Comparison of ENCODE assay signal across 16 mouse cellular contexts in the genomic region with DNA sequence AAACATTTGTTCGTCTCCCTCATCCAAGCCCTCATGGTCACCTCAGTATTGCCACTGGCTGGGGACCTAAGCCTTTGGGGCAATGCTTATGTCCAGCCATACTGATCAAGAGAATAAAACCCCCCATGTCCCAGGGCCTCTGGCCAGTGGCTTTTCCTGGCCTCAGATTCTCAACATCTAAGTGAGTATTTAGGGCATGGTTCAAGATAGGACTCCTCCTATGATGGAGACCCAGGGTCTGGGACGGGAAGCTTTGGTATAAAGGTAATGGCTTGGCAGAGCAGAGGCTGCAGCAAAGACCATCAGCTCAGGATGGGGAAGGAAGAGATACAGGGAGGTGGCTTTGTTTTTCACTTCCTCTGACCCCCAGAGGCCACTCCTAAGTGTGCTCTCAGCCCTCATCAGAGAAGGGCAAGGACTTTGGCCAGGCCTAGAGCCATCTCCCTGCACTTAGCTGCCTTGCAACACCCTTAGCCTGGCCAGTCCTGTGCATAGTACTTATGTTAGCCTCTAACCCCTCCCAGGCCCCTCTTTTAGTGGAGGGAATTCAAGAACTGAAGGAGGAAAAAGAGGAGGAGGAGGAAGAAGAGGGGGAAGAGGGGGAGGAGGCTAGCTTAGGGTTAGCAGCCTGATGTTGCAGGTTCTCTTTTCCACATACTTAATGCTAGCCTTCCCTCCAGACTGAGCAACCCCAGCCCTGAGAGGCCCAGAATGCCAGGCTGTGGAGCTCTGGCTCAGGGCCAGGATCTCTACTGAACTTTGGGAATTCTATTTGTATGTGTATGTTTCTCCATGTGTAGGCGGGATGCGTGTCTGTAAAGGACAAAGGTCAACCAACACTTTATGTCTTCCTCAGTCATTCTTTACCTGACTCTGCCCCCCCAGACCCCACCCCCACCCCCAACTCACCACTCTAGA. TPM values are rescaled to one million over a fixed set of nuclear protein-coding genes. Genes with fewer than 3 reads are reported as not detected.
A peak's percentile ranks its signal among the peaks of the same experiment; 100 is the strongest.
DNase-seq lines count a peak whose midpoint lies in the region; TF ChIP-seq lines count a peak whose summit lies in the region.
"Had no signal": no experiment of that assay in that cellular context is flagged by ENCODE, and none has a peak within 500 bp of the region (broad histone marks: within the 10 kb centered on the region; RNA-seq: fewer than 3 reads in every experiment).

No protein-coding gene starts in this region.

- dilution Hi-C loops in CH12.LX (cut with MboI; ENCODE audit: extremely low pct_ligation_motif_present, extremely low pct_unique_long_range_greater_than_20kb, low sequenced_read_pairs): no loop called here

- no peaks in the 10 kb centered on the region for H3K9me3 ChIP-seq in CH12.LX (replicated peaks; ENCODE audit: low read length)
- H3K9me3 ChIP-seq: hindbrain, embryonic 13.5 days; lung, embryonic 15.5 days; neural tube, embryonic 13.5 days had no signal

- no peak for TF ChIP-seq EP300 in CH12.LX (IDR thresholded peaks at IDR 0.05; ENCODE audit: low read length)

- H3K36me3 ChIP-seq in kidney, adult 2 months (ENCODE audit: control insufficient read depth, insufficient read depth, low read length): no peaks in the 10 kb centered on the region
- peaks cover 6 to 28% of the 10 kb centered on the region in 2 experiments for H3K36me3 ChIP-seq in CH12.LX (replicated peaks in 1 of 2; ENCODE audit: control insufficient read depth in 1 of 2, insufficient read depth in 1 of 2, low read length in 1 of 2)
- H3K36me3 ChIP-seq in macrophage (ENCODE audit: inconsistent target): no peaks in the 10 kb centered on the region

- no peak for TF ChIP-seq RAD21 in CH12.LX (IDR thresholded peaks at IDR 0.05; ENCODE audit: low read depth, low read length)

- H3K27me3 ChIP-seq in kidney, adult 2 months (replicated peaks; ENCODE audit: control insufficient read depth, insufficient read depth, low read length): no peaks in the 10 kb centered on the region
- H3K27me3 ChIP-seq in CH12.LX (replicated peaks): no peaks in the 10 kb centered on the region
- H3K27me3 ChIP-seq: hindbrain, embryonic 13.5 days; lung, embryonic 15.5 days; neural tube, embryonic 13.5 days had no signal

- H3K4me2 ChIP-seq in CH12.LX (ENCODE audit: insufficient read depth, low read depth, poor library complexity, severe bottlenecking): no peak overlapping the region; the same call in 1 of the 2 replicates
- H3K4me2 ChIP-seq: hindbrain, embryonic 13.5 days; lung, embryonic 15.5 days; neural tube, embryonic 13.5 days had no signal

- TF ChIP-seq CTCF in kidney, adult 2 months (conservative IDR thresholded peaks at IDR 0.05; ENCODE audit: insufficient read depth, insufficient read length, low read depth, low read length): no peak
- TF ChIP-seq CTCF in CH12.LX (conservative IDR thresholded peaks at IDR 0.05 in 1 of 2, IDR thresholded peaks at IDR 0.05 in 1 of 2; ENCODE audit: low read depth in 2 of 2, low read length in 2 of 2): no peak

- H3K27ac ChIP-seq in kidney, adult 2 months (ENCODE audit: insufficient read depth, low read depth, low read length): no peak overlapping the region
- H3K27ac ChIP-seq in CH12.LX (ENCODE audit: insufficient read depth, low read depth) (peak overlapping the region; percentile 35; the same call in 1 of the 2 replicates), macrophage (peak overlapping the region; percentile 53)
- H3K27ac ChIP-seq: hindbrain, embryonic 13.5 days; lung, embryonic 15.5 days; neural tube, embryonic 13.5 days had no signal

- WGBS in kidney, adult 2 months: 68% methylated on average over 4 of the region's 4 CpGs
- 71% methylated on average over 4 of the region's 4 CpGs for WGBS in macrophage (ENCODE audit: missing documents)

- no peak overlapping the region for H3K4me3 ChIP-seq in kidney, adult 2 months (ENCODE audit: insufficient read depth, low read depth, low read length)
- H3K4me3 ChIP-seq in CH12.LX (replicated peaks in 1 of 3; ENCODE audit: low read depth in 2 of 3, low read length in 2 of 3, poor library complexity in 1 of 3) (no peak overlapping the region), macrophage (ENCODE audit: inconsistent target) (no peak overlapping the region)
- H3K4me3 ChIP-seq: hindbrain, embryonic 13.5 days; lung, embryonic 15.5 days; neural tube, embryonic 13.5 days had no signal

- no peak overlapping the region for H3K9ac ChIP-seq in CH12.LX (ENCODE audit: insufficient read depth, low read depth)
- H3K9ac ChIP-seq: forebrain, postnatal 0 days; lung, embryonic 15.5 days; neural tube, embryonic 13.5 days had no signal

- H3K4me1 ChIP-seq in kidney, adult 2 months (ENCODE audit: control insufficient read depth, insufficient read depth, low read length): no peaks in the 10 kb centered on the region
- H3K4me1 ChIP-seq in CH12.LX (ENCODE audit: control insufficient read depth in 1 of 2, insufficient read depth in 2 of 2): peaks cover 37 to 77% of the 10 kb centered on the region in 2 experiments

- TF ChIP-seq POLR2A in kidney, adult 2 months (IDR thresholded peaks at IDR 0.05; ENCODE audit: low read depth, low read length): no peak
- TF ChIP-seq POLR2A in CH12.LX (IDR thresholded peaks at IDR 0.05; ENCODE audit: low read depth, low read length): 0 out of 2 replicates have a peak, but pooled peaks have one; percentile 11

- in situ Hi-C loops in CH12.LX (cut with MboI; ENCODE audit: low pct_ligation_motif_present, low pct_unique_long_range_greater_than_20kb, low sequenced_read_pairs): no loop called here

- H3K79me2 ChIP-seq in CH12.LX (replicated peaks; ENCODE audit: control insufficient read depth, extremely low read depth, insufficient read depth, poor library complexity, severe bottlenecking) (peaks cover 1% of the 10 kb centered on the region; the same call in 1 of the 2 replicates), macrophage (ENCODE audit: inconsistent target) (no peaks in the 10 kb centered on the region)

- DNase-seq in kidney, postnatal 14 days: peak; percentile 43
- DNase-seq in kidney, adult 2 months: no peak
- DNase-seq in CH12.LX (ENCODE audit: extremely low read depth) (peak; percentile 33), adipocyte (ENCODE audit: low spot score) (peak; percentile 43)
- no peak for DNase-seq in retina, postnatal 1 day
- no peak for DNase-seq in adrenal gland, postnatal 14 days
- DNase-seq: cerebellum, postnatal 25 days; forebrain, postnatal 0 days; midbrain, embryonic 14.5 days; right cerebral cortex, adult 18-20 months had no signal

TF ChIP-seq in CH12.LX, 34 proteins besides CTCF, POLR2A, EP300 and RAD21 (continues in another document):
- TF ChIP-seq USF1 (IDR thresholded peaks at IDR 0.05; ENCODE audit: low read depth, low read length): no peak

RNA-seq across cellular contexts. Expression of a gene that starts 6.4 kb away (rescaled TPM):
- polyA plus RNA-seq in kidney, adult 2 months (2012; rRNA removed): 20.3 and 20.8 TPM in 2 replicates
- total RNA-seq in CH12.LX (2012; rRNA removed) (80.5 and 81.6 TPM in 2 replicates), CH12.LX (2014; rRNA removed) (197 and 227 TPM in 2 replicates)
- polyA plus RNA-seq in CH12.LX (2012; ENCODE audit: insufficient read length, low read depth) (146 and 173 TPM in 2 replicates), macrophage (2018) (21.6 to 57.5 TPM (median 31.3 TPM) in 3 replicates)
- total RNA-seq in macrophage (2018; cell fraction: chromatin; rRNA removed): 10 to 100 TPM in 14 of 26 experiments, 1 to 10 TPM in 12; 1.3 to 27.1 (median 10.6) TPM
- total RNA-seq in macrophage (2018; cell fraction: cytosol; rRNA removed): 10 to 100 TPM; 16.6 to 35.4 (median 28.4) TPM
- total RNA-seq in macrophage (2018; cell fraction: nucleus; rRNA removed): 10 to 100 TPM in 13 of 26 experiments, 1 to 10 TPM in 13; 6.1 to 44.2 (median 10.0) TPM
- 24.4 and 26.8 TPM in 2 replicates for total RNA-seq in adrenal gland, postnatal 14 days (2021)

RNA-seq across cellular contexts. Expression of a gene that starts 21.5 kb away (rescaled TPM):
- polyA plus RNA-seq in kidney, adult 2 months (2012; rRNA removed): 69.1 and 79.1 TPM in 2 replicates
- total RNA-seq in CH12.LX (2012; rRNA removed): 51.2 and 53.1 TPM in 2 replicates
- total RNA-seq in CH12.LX (2014; rRNA removed): 25.7 and 26.3 TPM in 2 replicates
- polyA plus RNA-seq in CH12.LX (2012; ENCODE audit: insufficient read length, low read depth): 51.8 and 65.4 TPM in 2 replicates
- total RNA-seq in macrophage (2018; cell fraction: chromatin; rRNA removed): 10 to 100 TPM in 8 of 26 experiments, 1 to 10 TPM in 18; 2.2 to 25.9 (median 8.0) TPM
- 10 to 100 TPM; 47.8 to 88.9 (median 66.9) TPM for total RNA-seq in macrophage (2018; cell fraction: cytosol; rRNA removed)
- total RNA-seq in macrophage (2018; cell fraction: nucleus; rRNA removed): 100 to 1,000 TPM in 1 of 26 experiments, 10 to 100 TPM in 25; 14.4 to 101 (median 62.9) TPM
- polyA plus RNA-seq in macrophage (2018): 66.8 to 71.6 TPM (median 67.7 TPM) in 3 replicates
- 43.0 and 47.6 TPM in 2 replicates for total RNA-seq in adrenal gland, postnatal 14 days (2021)

RNA-seq across cellular contexts. Expression of a gene that starts 26.9 kb away (rescaled TPM):
- 36.2 and 43.5 TPM in 2 replicates for polyA plus RNA-seq in kidney, adult 2 months (2012; rRNA removed)
- total RNA-seq in CH12.LX (2012; rRNA removed) (23.6 and 90.2 TPM in 2 replicates), CH12.LX (2014; rRNA removed) (96.5 and 119 TPM in 2 replicates)
- polyA plus RNA-seq in CH12.LX (2012; ENCODE audit: insufficient read length, low read depth) (20.4 and 25.0 TPM in 2 replicates), macrophage (2018) (6.8 to 30.2 TPM (median 7.3 TPM) in 3 replicates)
- 1 to 10 TPM in 12 of 26 experiments, under 1 TPM in 6, not detected in 8; 0.25 to 5.1 (median 1.7) TPM for total RNA-seq in macrophage (2018; cell fraction: chromatin; rRNA removed)
- 10 to 100 TPM in 11 of 26 experiments, 1 to 10 TPM in 15; 1.7 to 29.1 (median 6.8) TPM for total RNA-seq in macrophage (2018; cell fraction: cytosol; rRNA removed)
- total RNA-seq in macrophage (2018; cell fraction: nucleus; rRNA removed): 1 to 10 TPM in 20 of 26 experiments, under 1 TPM in 6; 0.29 to 8.5 (median 2.2) TPM
- total RNA-seq in adrenal gland, postnatal 14 days (2021): 8.8 and 9.2 TPM in 2 replicates

RNA-seq across cellular contexts. Expression of a gene that starts 36.7 kb away (rescaled TPM):
- 0.03 and 0.05 TPM in 2 replicates for polyA plus RNA-seq in kidney, adult 2 months (2012; rRNA removed)
- total RNA-seq in CH12.LX (2012; rRNA removed) (not detected in 2 replicates), CH12.LX (2014; rRNA removed) (not detected in 2 replicates)
- polyA plus RNA-seq in CH12.LX (2012; ENCODE audit: insufficient read length, low read depth) (not detected in 2 replicates), macrophage (2018) (not detected in 3 replicates)
- not detected for total RNA-seq in macrophage (2018; cell fraction: chromatin; rRNA removed)
- not detected for total RNA-seq in macrophage (2018; cell fraction: cytosol; rRNA removed)
- total RNA-seq in macrophage (2018; cell fraction: nucleus; rRNA removed): not detected
- total RNA-seq in adrenal gland, postnatal 14 days (2021): 0.15 TPM in 1 of 2 replicates, not detected in the other
- total RNA-seq: forebrain, postnatal 0 days; gastrocnemius, postnatal 4 days had no signal
- polyA plus RNA-seq: forebrain, postnatal 0 days; hindbrain, embryonic 13.5 days; kidney, embryonic 16.5 days; midbrain, embryonic 14.5 days; neural tube, embryonic 13.5 days had no signal

RNA-seq across cellular contexts. Expression of a gene that starts 48.4 kb away (rescaled TPM):
- 13.2 and 15.0 TPM in 2 replicates for polyA plus RNA-seq in kidney, adult 2 months (2012; rRNA removed)
- total RNA-seq in CH12.LX (2012; rRNA removed): 57.0 and 57.2 TPM in 2 replicates
- 47.7 and 50.4 TPM in 2 replicates for total RNA-seq in CH12.LX (2014; rRNA removed)
- 81.8 and 92.3 TPM in 2 replicates for polyA plus RNA-seq in CH12.LX (2012; ENCODE audit: insufficient read length, low read depth)
- 10 to 100 TPM in 9 of 26 experiments, 1 to 10 TPM in 17; 1.9 to 34.0 (median 6.1) TPM for total RNA-seq in macrophage (2018; cell fraction: chromatin; rRNA removed)
- 1 to 10 TPM in 11 of 26 experiments, under 1 TPM in 15; 0.31 to 3.4 (median 0.80) TPM for total RNA-seq in macrophage (2018; cell fraction: cytosol; rRNA removed)
- 10 to 100 TPM in 1 of 26 experiments, 1 to 10 TPM in 23, under 1 TPM in 2; 0.58 to 24.7 (median 2.7) TPM for total RNA-seq in macrophage (2018; cell fraction: nucleus; rRNA removed)
- polyA plus RNA-seq in macrophage (2018): 0.66 to 3.3 TPM (median 2.6 TPM) in 3 replicates
- 9.7 and 12.4 TPM in 2 replicates for total RNA-seq in adrenal gland, postnatal 14 days (2021)

Comparison
In these comparisons a context has a peak if more than half of its experiments do, and no peak if none do; other contexts are left out.
1. DNase-seq: peak in kidney, postnatal 14 days (single experiment), CH12.LX (single experiment) and adipocyte (single experiment); none in kidney, adult 2 months (single experiment), retina, postnatal 1 day (single experiment) and adrenal gland, postnatal 14 days (single experiment).